Mouse (Mus musculus) kidney, adult 2 months (tissue): ENCODE data around the gene Mob3b. TPM values are rescaled to one million over a fixed set of nuclear protein-coding genes. Genes with fewer than 3 reads are reported as not detected.
A peak's percentile ranks its signal among the peaks of the same experiment; 100 is the strongest.

Source experiments
- DNase-seq: peaks from one replicate; pipeline ENCODE4 v3.0.0; 2021
- H3K27ac ChIP-seq: fragments of 200-500 bp; 2 replicates; pipeline ENCODE4 v1.5.1; 2012; ENCODE audit warnings: low read depth, low read length, control low read depth, inconsistent platforms; ENCODE audit not compliant: insufficient read depth
- H3K27me3 ChIP-seq: fragments of 200-500 bp; replicated peaks from 2 replicates; pipeline ENCODE4 v1.6.1; 2012; ENCODE audit warnings: mild to moderate bottlenecking, moderate library complexity, low read length, inconsistent platforms; ENCODE audit not compliant: control insufficient read depth, insufficient read depth
- H3K36me3 ChIP-seq: fragments of 200-500 bp; 2 replicates; pipeline ENCODE4 v1.6.1; 2012; ENCODE audit warnings: mild to moderate bottlenecking, moderate library complexity, low read length, inconsistent platforms; ENCODE audit not compliant: control insufficient read depth, insufficient read depth
- H3K4me1 ChIP-seq: fragments of 200-500 bp; 2 replicates; pipeline ENCODE4 v1.6.1; 2011; ENCODE audit warnings: low read length; ENCODE audit not compliant: control insufficient read depth, insufficient read depth
- H3K4me3 ChIP-seq: fragments of 200-500 bp; 2 replicates; pipeline ENCODE4 v1.5.1; 2011; ENCODE audit warnings: mild to moderate bottlenecking, low read depth, low read length, control low read depth; ENCODE audit not compliant: insufficient read depth
- CTCF ChIP-seq: fragments of 200-500 bp; conservative IDR thresholded peaks from 2 replicates; pipeline ENCODE4 v1.5.1; 2011; ENCODE audit warnings: low read depth, mild to moderate bottlenecking, control low read depth, low read length, moderate library complexity, mixed read lengths; ENCODE audit not compliant: insufficient read depth, insufficient read length
- POLR2A ChIP-seq: fragments of 200-500 bp; IDR thresholded peaks from one replicate; pipeline ENCODE4 v1.6.1; 2011; ENCODE audit warnings: low read depth, low read length, control low read depth
- WGBS: fragments of 180-500 bp; shearing (Covaris S2); methylation state at CpG from one replicate; pipeline ENCODE4 v1.1.7; 2018; 5-methylcytosine and 5-hydroxymethylcytosine counted together
- polyA plus RNA-seq: library from polyadenylated mRNA; depleted of rRNA; stranded (reverse); fragments of >200 nt; gene quantifications from 2 replicates; pipeline ENCODE4 v1.2.3, GENCODE M21; 2012

Gene Mob3b
- polyA plus RNA-seq, 1 experiment, result 11.8 TPM

DNA sequence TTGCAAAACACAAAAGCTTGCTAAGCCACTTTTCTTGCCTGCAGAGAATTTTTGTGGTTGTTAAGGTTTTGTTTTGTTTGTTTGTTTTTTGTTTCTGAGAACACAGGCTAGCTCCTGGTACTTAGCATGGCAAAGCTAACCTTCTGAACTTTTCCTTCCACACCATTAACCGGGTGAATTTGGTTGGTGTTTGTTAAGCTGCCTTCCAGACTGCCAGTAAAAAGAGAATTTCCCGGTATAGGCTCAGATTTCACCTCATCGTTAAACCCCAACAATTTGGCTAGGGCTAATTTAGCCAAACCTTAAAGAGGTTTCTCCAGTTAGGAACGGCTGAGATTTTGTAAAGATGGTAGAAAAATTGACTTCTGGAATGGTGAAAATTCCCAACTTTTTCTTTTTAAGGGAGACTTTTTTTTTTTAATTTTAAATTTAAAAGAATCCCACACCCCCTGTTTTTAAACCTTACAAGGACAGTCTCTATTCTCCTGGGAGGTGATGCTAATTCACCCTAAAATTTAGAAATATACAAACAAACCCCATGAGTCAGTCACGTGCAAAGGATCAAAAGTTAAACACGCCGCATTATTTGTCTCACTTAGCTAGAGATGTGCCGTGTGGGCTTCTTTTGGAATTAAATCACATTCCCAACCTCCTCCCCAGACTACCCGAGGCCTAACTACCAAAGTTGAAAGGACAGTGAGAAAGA is 108.1 kb downstream of the Mob3b start:
- Histone ChIP-seq H3K4me1 (peaks cover 4% of the 10 kb centered on the region; the same call in 1 of the 2 replicates), H3K36me3 (no peaks in the 10 kb centered on the region), H3K4me3 (no peak overlapping the region), H3K27ac (0 out of 2 replicates have a peak overlapping the region, but pooled peaks have one; percentile 5), H3K27me3 (no peaks in the 10 kb centered on the region)
- 56% methylated on average over 9 of the region's 9 CpGs for WGBS
- DNase-seq, result peak; percentile 43
- TF ChIP-seq POLR2A (no peak), CTCF (no peak)

GRCm38 (mm10) chr4:35040896-35041295 is 116.4 kb downstream of the Mob3b start:
- H3K4me3 ChIP-seq, result no peak overlapping the region
- H3K27me3 ChIP-seq, result no peaks in the 10 kb centered on the region
- WGBS, result 91% methylated on average over 5 of the region's 5 CpGs
- no peak for TF ChIP-seq POLR2A
- TF ChIP-seq CTCF, result no peak
- no peak for DNase-seq
- H3K36me3 ChIP-seq, result no peaks in the 10 kb centered on the region
- H3K4me1 ChIP-seq, result no peaks in the 10 kb centered on the region
- H3K27ac ChIP-seq, result no peak overlapping the region

DNA sequence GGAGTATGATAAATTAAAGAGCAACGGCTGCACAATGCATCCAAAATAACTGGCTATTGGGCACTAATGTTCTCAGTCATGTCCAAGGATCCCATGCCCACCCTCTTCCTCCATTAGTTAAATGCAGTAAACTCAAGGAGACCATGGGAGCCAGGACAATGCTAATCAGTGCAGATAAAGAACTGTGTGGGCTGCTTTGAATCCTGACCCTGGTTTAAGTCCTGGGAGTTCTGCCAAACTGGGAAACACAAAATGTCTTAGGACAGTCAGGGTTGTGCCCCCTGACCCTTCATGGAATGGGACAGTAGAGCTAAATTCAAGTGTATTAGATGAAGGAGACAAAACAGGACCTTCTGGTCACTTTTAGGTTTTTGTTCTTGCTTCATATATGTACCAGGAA is 117.0 kb downstream of the Mob3b start:
- peak; percentile 33 for DNase-seq
- Histone ChIP-seq H3K36me3 (no peaks in the 10 kb centered on the region), H3K4me3 (no peak overlapping the region), H3K4me1 (no peaks in the 10 kb centered on the region), H3K27ac (no peak overlapping the region), H3K27me3 (no peaks in the 10 kb centered on the region)
- WGBS, result 68% methylated on average over 1 of the region's 1 CpGs
- no peak for TF ChIP-seq POLR2A
- TF ChIP-seq CTCF, result no peak

- WGBS, result 70% methylated on average over 2 of the region's 2 CpGs
Observed at GRCm38 (mm10) chr4:35037824-35038223, 119.5 kb downstream of the Mob3b start.

DNA sequence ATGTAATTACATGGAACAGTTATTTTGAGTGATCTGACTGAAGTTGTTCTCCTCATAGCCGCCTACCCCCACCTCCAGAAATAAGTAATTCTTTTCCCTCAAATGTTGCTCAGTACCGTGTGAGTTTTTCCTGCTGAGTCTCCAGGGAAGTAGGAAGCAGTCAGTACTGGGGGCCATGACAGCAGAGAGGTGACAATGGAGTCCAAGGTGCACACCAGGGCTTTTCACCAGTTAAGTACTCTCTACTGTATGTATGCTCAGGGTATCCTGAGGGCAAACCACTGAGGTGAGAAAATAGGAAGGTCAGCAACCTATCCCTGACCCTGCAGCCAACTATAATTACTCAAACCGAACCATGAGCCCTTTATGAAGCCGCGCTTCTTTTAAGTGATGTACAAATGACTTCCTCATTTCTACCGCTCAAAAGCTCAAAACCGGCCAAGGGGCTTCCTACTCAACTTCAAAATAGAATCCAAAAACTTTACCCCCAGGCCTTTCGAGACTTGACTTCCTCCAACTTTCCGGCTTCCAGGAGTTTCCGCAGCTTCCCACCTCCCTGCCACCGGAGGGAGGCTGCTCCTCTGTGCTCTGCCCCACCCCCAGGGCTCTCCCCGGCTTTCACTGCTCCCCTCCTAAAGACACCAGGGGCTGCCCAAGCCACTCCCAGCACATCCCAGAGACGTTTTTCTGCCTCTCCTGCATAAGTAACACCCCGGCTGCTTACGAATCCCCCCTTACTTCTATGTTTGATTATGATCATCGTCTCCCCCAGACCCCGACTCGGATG is 122.6 kb downstream of the Mob3b start:
- H3K27me3 ChIP-seq, result no peaks in the 10 kb centered on the region
- H3K36me3 ChIP-seq, result no peaks in the 10 kb centered on the region
- 50% methylated on average over 18 of the region's 18 CpGs for WGBS
- peak; percentile 29 for DNase-seq
- H3K4me1 ChIP-seq, result no peaks in the 10 kb centered on the region
- no peak for TF ChIP-seq CTCF
- H3K27ac ChIP-seq, result no peak overlapping the region
- no peak overlapping the region for H3K4me3 ChIP-seq

More at GRCm38 (mm10) chr4:35037824-35038223, 119.5 kb downstream of the Mob3b start:
- Histone ChIP-seq H3K27ac (no peak overlapping the region), H3K36me3 (no peaks in the 10 kb centered on the region), H3K27me3 (no peaks in the 10 kb centered on the region), H3K4me1 (no peaks in the 10 kb centered on the region), H3K4me3 (no peak overlapping the region)
- no peak for TF ChIP-seq CTCF
- TF ChIP-seq POLR2A, result no peak
- no peak for DNase-seq

DNA sequence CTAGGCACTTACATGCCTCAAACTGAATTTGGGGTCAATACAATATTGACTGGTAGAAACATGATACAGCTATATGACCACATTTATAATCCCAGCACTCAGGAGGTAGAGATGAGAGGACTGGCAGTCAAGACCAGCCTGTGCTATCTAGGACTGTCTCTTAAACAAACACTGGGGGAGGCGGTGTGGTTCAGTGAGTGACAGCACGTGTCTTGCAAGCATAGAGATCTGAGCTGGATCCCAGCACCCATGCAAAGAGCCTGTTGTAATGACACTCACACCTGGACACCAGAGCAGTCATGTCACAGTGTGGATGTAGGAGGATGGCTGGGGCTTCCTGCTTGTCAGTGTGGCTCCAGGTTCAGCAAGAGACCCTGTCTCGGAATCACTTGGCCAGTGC is 124.5 kb downstream of the Mob3b start:
- DNase-seq, result no peak
- 97% methylated on average over 3 of the region's 3 CpGs for WGBS
- no peaks in the 10 kb centered on the region for H3K4me1 ChIP-seq

DNA sequence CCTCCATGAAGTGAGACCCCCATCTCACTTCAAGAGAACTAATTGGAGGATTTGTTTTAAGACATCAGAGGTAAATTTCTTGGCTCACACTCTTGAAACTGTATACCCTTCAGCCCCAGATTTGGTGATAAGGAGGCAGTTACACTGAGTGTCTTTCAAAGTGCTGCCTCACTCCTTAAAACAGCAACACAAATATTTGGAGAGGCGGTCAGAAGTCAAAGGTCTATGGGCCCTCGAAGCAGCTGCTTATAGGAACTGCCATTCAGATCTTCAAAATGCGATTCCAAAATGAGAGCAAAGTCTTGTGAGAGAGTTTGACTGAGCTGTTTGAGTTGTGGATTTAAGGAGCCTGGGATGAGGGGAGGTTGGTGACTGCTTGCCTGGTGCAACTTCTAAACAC is 125.7 kb downstream of the Mob3b start:
- TF ChIP-seq CTCF, result no peak
- no peak for TF ChIP-seq POLR2A
- DNase-seq, result no peak
- Histone ChIP-seq H3K36me3 (no peaks in the 10 kb centered on the region), H3K4me3 (no peak overlapping the region), H3K27ac (no peak overlapping the region), H3K27me3 (no peaks in the 10 kb centered on the region), H3K4me1 (no peaks in the 10 kb centered on the region)
- WGBS, result 47% methylated on average over 3 of the region's 3 CpGs

More for the DNA sequence above, 124.5 kb downstream of the Mob3b start:
- no peak overlapping the region for H3K4me3 ChIP-seq
- no peak for TF ChIP-seq POLR2A
- TF ChIP-seq CTCF, result no peak
- no peaks in the 10 kb centered on the region for H3K36me3 ChIP-seq
- H3K27me3 ChIP-seq, result no peaks in the 10 kb centered on the region
- no peak overlapping the region for H3K27ac ChIP-seq
